Mouse (Mus musculus) Muller cell, postnatal 12 days (primary cell): ENCODE measurements around the gene Rpl23a.

Source experiments
- DNase-seq: peaks from one replicate; pipeline ENCODE4 v3.0.0-alpha.2; 2015; ENCODE audit errors: inconsistent ontology term

Rpl23a gene

GRCm38 (mm10) chr11:78167257-78167959 is 16.0 kb downstream of the Rpl23a start:
- no peak for DNase-seq

DNA sequence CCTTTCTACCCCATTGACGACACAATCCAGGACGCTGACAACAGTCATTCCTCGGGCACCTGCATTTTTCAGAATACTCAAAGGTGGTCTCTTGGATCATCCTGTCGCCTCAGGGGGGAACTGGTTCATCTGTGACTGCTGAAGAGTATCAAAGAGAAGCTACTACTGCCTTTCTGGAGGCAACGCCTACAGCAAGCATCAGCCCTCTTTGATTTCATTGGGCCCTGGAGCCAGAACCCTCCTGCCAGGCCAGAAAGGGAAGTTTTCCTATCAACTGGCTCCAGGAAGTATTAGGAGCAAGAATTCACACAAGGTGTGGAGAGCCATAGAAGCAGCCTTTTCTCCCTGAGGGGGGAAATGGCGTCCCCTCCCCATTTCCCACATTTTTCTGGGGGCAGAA is 16.7 kb downstream of the Rpl23a start:
- DNase-seq: no peak

DNA sequence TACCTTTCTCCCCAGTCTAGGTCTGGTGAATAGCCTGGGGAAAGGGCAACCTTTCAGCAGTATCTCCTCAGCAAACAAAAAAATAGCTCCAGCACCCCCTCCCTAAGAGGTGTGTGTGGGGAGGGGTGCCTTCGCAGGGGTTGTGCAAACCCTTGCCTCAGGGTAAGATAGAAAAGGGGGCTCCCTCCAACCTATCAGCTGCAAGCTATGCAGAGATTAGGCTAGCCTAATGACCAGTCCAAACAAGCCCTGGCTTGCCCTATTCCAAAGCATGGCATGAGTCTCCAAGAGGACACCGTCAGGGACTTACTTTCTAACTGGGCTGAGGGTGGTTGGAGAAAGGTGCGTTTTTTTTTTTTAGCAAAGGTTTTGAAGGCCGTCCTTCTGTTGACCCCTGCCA is 17.2 kb downstream of the Rpl23a start:
- DNase-seq: no peak

- DNase-seq: peak; percentile 94
Observed at GRCm38 (mm10) chr11:78165761-78166109, 17.6 kb downstream of the Rpl23a start.

GRCm38 (mm10) chr11:78164924-78165760 is 18.2 kb downstream of the Rpl23a start, which contains the start of gene Traf4:
Gene Traf4, minus strand, starts transcription at chr11:78165589.
- DNase-seq: peak; percentile 93

GRCm38 (mm10) chr11:78164604-78164923 is 18.8 kb downstream of the Rpl23a start:
- DNase-seq: no peak

DNA sequence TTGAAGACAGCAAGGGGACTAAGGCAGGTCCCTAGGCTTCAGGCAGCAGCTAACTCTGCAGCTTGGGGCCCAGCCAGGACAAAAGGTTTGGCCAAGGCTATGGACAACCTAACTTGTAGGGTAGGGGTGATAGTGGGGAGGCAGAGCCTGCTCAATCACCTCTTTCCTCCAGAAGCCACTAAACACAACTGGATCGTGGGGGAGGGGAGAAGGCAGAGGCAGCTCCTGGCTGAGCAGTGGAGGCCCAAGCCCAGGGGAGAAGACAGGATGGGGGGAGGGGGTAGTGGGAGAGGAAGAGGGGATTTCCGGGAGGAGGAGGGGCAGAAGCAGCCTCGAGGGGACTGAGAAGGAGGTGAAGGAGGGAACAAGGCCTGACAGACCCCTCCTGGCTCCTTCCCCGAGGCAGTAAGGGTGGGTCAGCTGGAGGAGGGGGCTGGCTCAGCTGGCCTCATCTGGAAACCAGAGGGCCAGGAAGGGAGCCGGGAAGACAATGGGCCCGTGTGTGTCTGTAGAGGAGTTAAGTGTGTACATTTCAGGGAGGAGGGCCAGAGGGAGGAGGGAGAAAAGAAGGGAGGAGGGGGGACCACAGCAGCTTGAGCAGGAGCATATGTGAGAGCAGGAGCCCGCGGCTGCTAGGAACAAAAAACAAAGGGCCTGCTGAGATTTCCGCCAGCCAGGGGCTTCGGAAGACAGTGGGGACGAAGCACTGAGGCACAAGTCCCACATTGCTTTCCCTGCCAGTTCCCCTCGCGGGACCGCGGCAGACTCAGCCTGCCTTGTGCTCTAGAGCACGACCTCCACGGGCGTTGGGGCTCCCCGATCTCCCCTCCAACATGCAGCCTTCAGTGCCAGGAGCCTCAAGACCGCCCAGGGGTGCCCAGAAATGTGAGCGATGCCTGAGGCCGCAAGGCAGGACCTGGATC is 19.4 kb downstream of the Rpl23a start:
- peak; percentile 47 for DNase-seq

- peak; percentile 21 for DNase-seq
Observed at GRCm38 (mm10) chr11:78163045-78163444, 20.3 kb downstream of the Rpl23a start.

DNA sequence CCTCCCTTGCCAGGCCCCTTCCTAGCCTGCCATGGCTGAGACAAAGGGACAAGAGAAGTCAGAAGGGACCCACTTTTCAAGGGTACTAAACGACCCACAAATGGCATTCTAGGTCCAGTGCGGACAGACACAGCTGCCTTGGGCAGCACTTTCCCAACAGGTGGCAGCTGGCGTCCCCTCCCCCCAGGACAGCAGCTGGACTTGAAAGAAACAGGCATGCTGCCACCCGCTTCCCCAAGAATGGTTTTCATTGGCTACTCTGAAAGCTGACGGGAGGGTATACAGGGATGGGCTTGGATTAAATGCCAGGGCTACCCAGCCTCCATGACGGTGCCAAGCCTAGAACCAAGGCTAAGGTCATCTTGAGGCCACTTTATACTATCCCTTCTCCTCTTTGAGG is 20.9 kb downstream of the Rpl23a start:
- peak; percentile 43 for DNase-seq

GRCm38 (mm10) chr11:78161968-78162367 is 21.4 kb downstream of the Rpl23a start:
- DNase-seq: no peak

- DNase-seq: no peak
Observed at GRCm38 (mm10) chr11:78161169-78161568, 22.2 kb downstream of the Rpl23a start.

DNA sequence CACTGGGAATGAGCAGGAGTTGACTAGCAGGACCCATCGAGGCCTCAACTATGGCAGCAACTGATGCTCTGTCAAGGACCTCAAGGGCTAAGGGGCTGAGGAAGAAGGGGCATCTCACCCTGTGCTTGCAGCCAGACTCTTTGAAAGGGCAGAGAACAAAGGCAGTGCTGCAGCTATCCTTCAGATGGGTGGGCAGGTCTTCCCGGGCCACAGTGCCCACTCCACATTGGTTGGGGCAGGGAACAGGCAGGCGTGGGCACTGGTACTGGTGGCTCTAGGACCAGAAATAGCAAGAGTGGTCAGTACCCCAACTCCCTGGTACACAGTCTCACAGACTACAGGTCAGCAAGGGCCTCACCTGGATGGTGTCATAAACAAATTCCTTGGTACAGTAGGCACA is 22.7 kb downstream of the Rpl23a start:
- DNase-seq: no peak

GRCm38 (mm10) chr11:78160171-78160570 is 23.2 kb downstream of the Rpl23a start:
- no peak for DNase-seq

DNA sequence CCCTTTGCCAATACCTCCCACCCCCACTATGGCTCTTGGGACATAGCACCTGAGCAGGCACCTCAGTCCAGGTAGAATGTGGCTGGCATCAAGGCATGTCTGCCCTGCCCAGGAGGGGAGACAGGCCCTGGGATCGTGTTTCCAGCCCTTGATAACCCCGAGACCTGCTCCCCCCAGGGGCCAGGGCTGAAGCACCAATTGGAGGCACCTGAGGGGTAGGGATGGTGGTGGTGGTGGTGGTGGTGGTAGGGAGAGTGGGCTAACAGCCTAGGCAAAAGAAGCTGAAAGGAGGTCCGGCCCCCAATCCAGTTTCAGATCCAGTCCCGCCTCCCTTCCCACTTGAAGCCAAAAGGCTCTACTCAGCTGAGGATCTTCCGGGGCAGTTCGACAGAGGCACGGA is 23.8 kb downstream of the Rpl23a start:
- no peak for DNase-seq

- peak; percentile 86 for DNase-seq
Observed at GRCm38 (mm10) chr11:78159096-78159495, 24.3 kb downstream of the Rpl23a start.

- DNase-seq: no peak
Observed at GRCm38 (mm10) chr11:78156156-78156699, 27.2 kb downstream of the Rpl23a start.

- DNase-seq: no peak
Observed at GRCm38 (mm10) chr11:78155674-78156073, 27.7 kb downstream of the Rpl23a start.

GRCm38 (mm10) chr11:78153778-78154177 is 29.6 kb downstream of the Rpl23a start:
- DNase-seq: no peak

DNA sequence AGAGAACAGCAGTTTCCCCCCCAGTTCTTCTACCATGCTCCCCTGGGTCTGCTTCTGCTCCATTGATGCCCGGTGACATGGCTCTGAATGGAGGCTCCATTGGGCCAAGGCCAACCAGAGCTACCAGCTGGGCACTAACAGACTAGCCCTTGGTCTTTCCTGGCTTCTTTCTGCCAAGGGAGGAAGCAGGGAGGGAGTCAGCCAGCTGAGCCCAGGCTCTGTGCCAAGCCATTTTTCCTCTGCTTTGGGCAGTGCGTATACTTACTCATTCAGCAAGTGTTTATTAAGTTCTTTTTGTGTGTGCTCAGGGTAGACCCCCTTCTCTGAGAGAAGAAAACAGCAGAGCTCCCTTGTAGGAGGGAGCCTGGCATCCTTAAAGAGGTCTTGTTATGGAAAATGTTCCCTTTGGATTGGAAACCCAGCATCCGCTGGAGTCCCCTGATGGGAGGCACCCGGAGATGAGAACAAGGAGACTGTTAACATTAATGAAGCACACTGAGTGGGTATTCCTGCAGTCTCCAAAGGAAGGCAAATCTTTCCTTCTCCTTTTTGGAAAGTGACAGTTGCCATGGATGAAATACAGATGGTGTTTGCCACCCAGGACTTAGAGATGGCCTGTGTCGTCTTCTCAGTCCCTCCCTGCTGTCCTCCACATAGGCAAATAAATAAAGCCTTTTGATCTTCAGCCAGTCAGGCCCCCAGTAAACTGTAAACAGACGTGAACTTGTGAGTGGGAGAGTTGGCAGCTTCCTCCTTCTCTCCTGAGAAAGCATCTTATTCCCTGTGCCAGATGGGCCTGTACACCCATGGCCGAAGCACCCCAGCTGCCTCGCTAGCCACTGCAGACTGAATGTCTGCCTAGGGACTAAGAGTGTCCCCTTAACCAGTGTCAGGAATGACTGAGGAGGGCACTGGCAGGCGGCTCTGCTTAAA is 30.8 kb downstream of the Rpl23a start:
- peak; percentile 92 for DNase-seq

- DNase-seq: no peak
Observed at GRCm38 (mm10) chr11:78151161-78151560, 32.2 kb downstream of the Rpl23a start.
